Mouse (Mus musculus): ENCODE results near the gene Maoa.

- TF ChIP-seq CHD2 (IDR thresholded peaks at IDR 0.05; ENCODE audit: low read depth, low read length) = no peak
- TF ChIP-seq ZNF384 (IDR thresholded peaks at IDR 0.05; ENCODE audit: low read depth, low read length) = no peak
- TF ChIP-seq MAFK (IDR thresholded peaks at IDR 0.05; ENCODE audit: insufficient read depth, low read depth, low read length) = no peak
Measured at GRCm38 (mm10) chrX:16619034-16619929, at the start of gene Maoa.

Measured in ES-E14 (cell line).